Mouse (Mus musculus) layer of hippocampus, adult 18-20 months (tissue): Measurements from ENCODE around the gene Sigirr. TPM values are rescaled to one million over a fixed set of nuclear protein-coding genes. Genes with fewer than 3 reads are reported as not detected.

ENCODE experiments used
- DNase-seq, 2 experiments: peaks; one replicate each; pipeline ENCODE4 v3.0.0; 2022; ENCODE audit warnings: low spot score in 2 of 2
- long read RNA-seq: library from polyadenylated mRNA; stranded (forward); transcript quantifications from one replicate; pipeline ENCODE4 v2.0.0, GENCODE M21; 2021
- total RNA-seq, 2 experiments: library from RNA; stranded (reverse); gene quantifications; 2 replicates each; pipeline ENCODE4 v1.2.3; 2021

Gene Sigirr
- 1 to 10 TPM; 1.9 to 2.1 TPM for total RNA-seq
- long read RNA-seq, partial matches to known transcripts = 0 of 2 reads
- long read RNA-seq, other reads (novel, unspliced or antisense) = 2 of 2 reads

GRCm38 (mm10) chr7:141099911-141100691 lies at the start of gene Sigirr:
Sigirr (minus strand) TSS chr7:141100572.
- peak in 1 of 2 experiments; percentile 30 for DNase-seq

GRCm38 (mm10) chr7:141148639-141149038 lies 48.3 kb upstream of the Sigirr start:
- no peak for DNase-seq

GRCm38 (mm10) chr7:141147044-141147443 lies 46.7 kb upstream of the Sigirr start:
- DNase-seq = no peak

- DNase-seq = peak in 1 of 2 experiments; percentile 33
Observed at GRCm38 (mm10) chr7:141146043-141146595, 45.7 kb upstream of the Sigirr start.

GRCm38 (mm10) chr7:141145403-141145802 lies 45.0 kb upstream of the Sigirr start:
- no peak for DNase-seq

- DNase-seq = no peak
Observed at GRCm38 (mm10) chr7:141144650-141145049, 44.3 kb upstream of the Sigirr start.

GRCm38 (mm10) chr7:141143861-141144260 lies 43.5 kb upstream of the Sigirr start:
- DNase-seq = no peak

- no peak for DNase-seq
Observed at GRCm38 (mm10) chr7:141143112-141143511, 42.7 kb upstream of the Sigirr start.

- DNase-seq = no peak
Observed at GRCm38 (mm10) chr7:141141326-141141725, 41.0 kb upstream of the Sigirr start.

GRCm38 (mm10) chr7:141131904-141132755 lies 31.8 kb upstream of the Sigirr start:
- no peak for DNase-seq

- peak; percentile 86 to 94 for DNase-seq
Observed at GRCm38 (mm10) chr7:141131024-141131820, 30.9 kb upstream of the Sigirr start.

- DNase-seq = no peak
Observed at GRCm38 (mm10) chr7:141123517-141123856, 23.1 kb upstream of the Sigirr start.

GRCm38 (mm10) chr7:141122689-141123516 lies 22.5 kb upstream of the Sigirr start:
- DNase-seq = peak; percentile 84 to 88

- no peak for DNase-seq
Observed at GRCm38 (mm10) chr7:141122245-141122644, 21.9 kb upstream of the Sigirr start, which contains the start of gene Ptdss2. Ptdss2 (plus strand) TSS chr7:141122382.

- DNase-seq = no peak
Observed at GRCm38 (mm10) chr7:141121051-141121531, 20.7 kb upstream of the Sigirr start.

GRCm38 (mm10) chr7:141120605-141121004 lies 20.2 kb upstream of the Sigirr start:
- no peak for DNase-seq

GRCm38 (mm10) chr7:141119487-141119886 lies 19.1 kb upstream of the Sigirr start:
- no peak for DNase-seq

GRCm38 (mm10) chr7:141117636-141118035 lies 17.3 kb upstream of the Sigirr start, which contains the start of gene Ano9:
Ano9 (minus strand) TSS chr7:141117806.
- no peak for DNase-seq

- no peak for DNase-seq
Observed at GRCm38 (mm10) chr7:141115874-141116273, 15.5 kb upstream of the Sigirr start.

GRCm38 (mm10) chr7:141103161-141103560 lies 2.8 kb upstream of the Sigirr start:
- DNase-seq = no peak
